Mouse (Mus musculus): ENCODE results near the gene Rbak. TPM values are rescaled to one million over a fixed set of nuclear protein-coding genes. Genes with fewer than 3 reads are reported as not detected.
A peak's percentile ranks its signal among the peaks of the same experiment; 100 is the strongest.
"Not testable (repeated sequence)": the region's sequence is repeated elsewhere in the genome, so short reads cannot be mapped to it uniquely, and the experiment has no call there.

Gene Rbak
- polyA plus RNA-seq (2015; fragmentation: Nextera tagmentation; extraction: Ambion mirVana) = 12.8 and 16.8 TPM in 2 replicates

GRCm38 (mm10) chr5:143180255-143181076, at the start of gene Rbak, which contains the start of gene Spdye4b:
Rbak (minus strand) TSS chr5:143180775.
Spdye4b (plus strand) TSS chr5:143181017.
- Histone ChIP-seq H3K9ac (peak within 1 kb of the TSS; percentile 84), H3K4me1 (peaks cover 11% of the 10 kb centered on the region), H3K9me3 (replicated peaks) (peaks cover 5% of the 10 kb centered on the region; the same call in 1 of the 2 replicates), H3K27ac (peak within 1 kb of the TSS; percentile 91), H3K4me3 (replicated peaks) (peak within 1 kb of the TSS; percentile 68), H3K27me3 (no peaks in the 10 kb centered on the region), H3K36me3 (peaks cover 35% of the 10 kb centered on the region), H3K4me2 (peak within 1 kb of the TSS; percentile 77)
- peak; percentile 96 for ATAC-seq (replicated peaks; ENCODE audit: low FRiP score)
- WGBS = under 1% methylated on average over 58 of the region's 58 CpGs

- H3K27me3 ChIP-seq = no peaks in the 10 kb centered on the region
- H3K4me1 ChIP-seq = no peaks in the 10 kb centered on the region
- no peak within 1 kb of the TSS for H3K9ac ChIP-seq
- 87% methylated on average over 3 of the region's 3 CpGs for WGBS
- H3K27ac ChIP-seq = no peak within 1 kb of the TSS
- no peak within 1 kb of the TSS for H3K4me3 ChIP-seq (replicated peaks)
- ATAC-seq (replicated peaks; ENCODE audit: low FRiP score) = no peak
- H3K4me2 ChIP-seq = no peak within 1 kb of the TSS
- no peaks in the 10 kb centered on the region for H3K36me3 ChIP-seq
- H3K9me3 ChIP-seq (replicated peaks) = no peaks in the 10 kb centered on the region; the same call in 1 of the 2 replicates
These were observed 46.2 kb upstream of the Rbak start, which contains the start of gene Spdye4a for GRCm38 (mm10) chr5:143226790-143227189. Spdye4a (minus strand) TSS chr5:143226890.

GRCm38 (mm10) chr5:143222287-143222686, 41.7 kb upstream of the Rbak start:
- Histone ChIP-seq H3K9ac (no peak overlapping the region), H3K27me3 (no peaks in the 10 kb centered on the region), H3K36me3 (no peaks in the 10 kb centered on the region), H3K4me3 (replicated peaks) (no peak overlapping the region), H3K9me3 (replicated peaks) (no peaks in the 10 kb centered on the region), H3K4me2 (no peak overlapping the region), H3K27ac (no peak overlapping the region), H3K4me1 (no peaks in the 10 kb centered on the region)
- no peak for ATAC-seq (replicated peaks; ENCODE audit: low FRiP score)
- 72% methylated on average over 1 of the region's 1 CpGs for WGBS

DNA sequence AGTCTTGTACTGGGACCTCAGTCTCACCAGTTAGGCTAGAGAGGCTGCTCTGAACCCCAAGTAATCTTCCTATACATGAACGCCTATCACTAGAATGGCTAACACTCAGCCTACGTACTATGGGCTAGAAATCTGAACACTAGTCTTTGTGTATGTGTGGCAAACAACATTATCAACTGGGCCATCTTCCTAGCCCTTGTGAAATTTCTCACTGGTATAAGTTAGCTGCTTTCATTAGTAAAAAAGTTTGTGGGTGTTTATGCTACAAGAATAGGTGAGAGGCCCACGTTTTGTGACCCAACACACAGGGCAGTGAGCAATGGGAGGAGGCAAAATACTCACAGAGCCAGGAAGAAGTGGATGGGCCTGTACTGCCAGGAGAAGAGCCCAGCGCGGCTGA, 40.4 kb upstream of the Rbak start:
- Histone ChIP-seq H3K9me3 (replicated peaks) (no peaks in the 10 kb centered on the region), H3K4me1 (no peaks in the 10 kb centered on the region), H3K36me3 (no peaks in the 10 kb centered on the region), H3K4me2 (no peak overlapping the region), H3K4me3 (replicated peaks) (no peak overlapping the region), H3K27me3 (no peaks in the 10 kb centered on the region), H3K9ac (no peak overlapping the region), H3K27ac (no peak overlapping the region)
- 78% methylated on average over 5 of the region's 5 CpGs for WGBS
- ATAC-seq (replicated peaks; ENCODE audit: low FRiP score) = no peak

- H3K4me2 ChIP-seq = no peak overlapping the region
- H3K9ac ChIP-seq = no peak overlapping the region
- ATAC-seq (replicated peaks; ENCODE audit: low FRiP score) = no peak
- H3K36me3 ChIP-seq = no peaks in the 10 kb centered on the region
- H3K4me1 ChIP-seq = no peaks in the 10 kb centered on the region
- no peak overlapping the region for H3K27ac ChIP-seq
- H3K9me3 ChIP-seq (replicated peaks) = peaks cover under 1% of the 10 kb centered on the region; the same call in 1 of the 2 replicates
- 51% methylated on average over 2 of the region's 2 CpGs for WGBS
- H3K27me3 ChIP-seq = no peaks in the 10 kb centered on the region
- no peak overlapping the region for H3K4me3 ChIP-seq (replicated peaks)
These were observed 33.3 kb upstream of the Rbak start for GRCm38 (mm10) chr5:143213832-143214231.

GRCm38 (mm10) chr5:143205015-143205414, 24.4 kb upstream of the Rbak start:
- Histone ChIP-seq H3K27me3 (no peaks in the 10 kb centered on the region), H3K9me3 (replicated peaks) (peaks cover 9% of the 10 kb centered on the region; the same call in 1 of the 2 replicates), H3K4me1 (no peaks in the 10 kb centered on the region), H3K27ac (no peak overlapping the region), H3K36me3 (no peaks in the 10 kb centered on the region), H3K4me3 (replicated peaks) (no peak overlapping the region), H3K9ac (no peak overlapping the region), H3K4me2 (no peak overlapping the region)
- WGBS = 74% methylated on average over 3 of the region's 3 CpGs
- ATAC-seq (replicated peaks; ENCODE audit: low FRiP score) = no peak

DNA sequence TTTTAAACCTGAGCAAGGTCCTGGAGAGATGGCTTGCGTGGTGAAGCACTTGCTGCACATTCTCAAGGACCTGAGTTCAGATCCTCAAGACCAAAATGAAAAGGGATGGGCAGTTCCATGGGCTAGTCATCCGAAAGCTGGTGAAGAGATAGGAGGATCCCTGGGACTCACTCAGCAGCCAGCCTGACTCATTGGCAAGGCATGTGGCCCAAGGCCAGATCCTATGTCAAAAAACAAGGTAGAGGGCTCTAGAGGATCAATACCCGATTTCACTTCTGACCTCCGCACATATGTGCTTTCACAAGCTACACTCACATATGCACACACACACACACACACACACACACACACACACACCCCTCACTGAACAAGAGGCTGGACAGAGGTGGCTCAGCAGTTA, 15.9 kb upstream of the Rbak start:
- Histone ChIP-seq H3K9me3 (replicated peaks) (no peaks in the 10 kb centered on the region), H3K4me1 (no peaks in the 10 kb centered on the region), H3K36me3 (no peaks in the 10 kb centered on the region), H3K4me3 (replicated peaks) (no peak overlapping the region), H3K27ac (no peak overlapping the region), H3K27me3 (no peaks in the 10 kb centered on the region), H3K9ac (no peak overlapping the region), H3K4me2 (no peak overlapping the region)
- no peak for ATAC-seq (replicated peaks; ENCODE audit: low FRiP score)
- 93% methylated on average over 4 of the region's 4 CpGs for WGBS

DNA sequence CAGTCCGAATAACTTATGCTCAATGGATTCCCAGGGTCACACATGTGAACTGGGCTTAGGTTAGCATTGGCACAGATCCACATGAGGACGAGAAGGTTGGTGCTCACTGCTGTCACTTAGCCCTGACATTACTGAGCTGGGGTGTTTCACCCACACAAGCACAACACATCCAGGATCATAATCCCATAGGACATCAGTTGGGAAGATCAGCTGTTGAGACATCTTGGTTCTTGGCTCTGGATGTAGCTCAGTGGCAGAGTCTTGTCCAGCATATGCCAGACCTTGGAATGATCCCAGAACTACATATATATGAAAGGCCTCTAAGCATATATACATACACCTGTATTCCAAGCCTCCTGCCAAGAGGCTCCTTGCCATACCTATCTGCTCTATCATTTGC, 14.6 kb upstream of the Rbak start:
- 71% methylated on average over 2 of the region's 2 CpGs for WGBS
- no peak overlapping the region for H3K4me2 ChIP-seq
- no peak overlapping the region for H3K4me3 ChIP-seq (replicated peaks)
- no peak overlapping the region for H3K9ac ChIP-seq
- no peaks in the 10 kb centered on the region for H3K4me1 ChIP-seq
- H3K27me3 ChIP-seq = no peaks in the 10 kb centered on the region
- H3K27ac ChIP-seq = no peak overlapping the region
- no peaks in the 10 kb centered on the region for H3K9me3 ChIP-seq (replicated peaks)
- ATAC-seq (replicated peaks; ENCODE audit: low FRiP score) = no peak
- no peaks in the 10 kb centered on the region for H3K36me3 ChIP-seq

DNA sequence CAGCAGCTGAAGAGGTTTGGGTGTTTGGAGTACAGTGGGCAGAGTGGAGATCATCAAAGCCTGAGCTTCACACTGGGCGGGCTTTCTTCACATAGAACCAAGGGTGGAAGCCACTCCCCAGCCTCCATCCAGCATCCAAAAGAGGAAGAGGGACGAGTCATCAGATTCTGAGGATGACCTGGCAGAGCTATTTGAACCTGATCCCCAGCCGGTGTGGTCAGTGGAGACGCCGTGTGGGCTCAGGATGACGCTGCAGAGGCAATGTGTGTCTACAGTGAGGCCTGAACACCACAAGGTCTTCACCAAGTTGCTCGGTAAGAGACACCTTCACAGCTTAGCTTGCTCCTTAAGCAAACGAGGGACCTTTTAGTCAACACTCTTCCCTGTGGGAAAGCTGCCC, 14.2 kb upstream of the Rbak start:
- H3K4me2 ChIP-seq; H3K27me3 ChIP-seq; H3K36me3 ChIP-seq; H3K4me3 ChIP-seq (replicated peaks); H3K9me3 ChIP-seq (replicated peaks); H3K9ac ChIP-seq; H3K4me1 ChIP-seq; H3K27ac ChIP-seq; ATAC-seq (replicated peaks; ENCODE audit: low FRiP score): not testable (repeated sequence)
- 63% methylated on average over 8 of the region's 8 CpGs for WGBS

DNA sequence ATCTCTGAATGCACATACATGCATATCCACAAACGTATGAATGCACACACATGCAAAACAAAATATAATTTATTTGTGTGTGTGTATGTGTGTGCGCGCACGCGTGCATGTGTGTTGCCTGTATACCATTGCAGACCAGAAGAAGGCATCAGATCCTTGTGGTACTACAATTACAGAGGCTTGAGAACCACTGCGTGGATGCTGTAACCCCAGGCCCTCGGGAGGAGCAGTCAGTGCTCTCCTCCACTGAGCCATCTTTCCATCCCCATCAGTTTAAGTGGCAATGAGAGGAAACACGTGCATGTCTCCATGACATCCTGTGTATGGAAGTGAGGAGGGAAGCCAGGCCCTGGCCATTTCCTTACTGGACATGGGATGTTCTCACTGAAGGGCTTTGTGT, 12.2 kb upstream of the Rbak start:
- ATAC-seq (replicated peaks; ENCODE audit: low FRiP score) = no peak
- H3K4me1 ChIP-seq = no peaks in the 10 kb centered on the region
- no peaks in the 10 kb centered on the region for H3K36me3 ChIP-seq
- H3K9ac ChIP-seq = no peak overlapping the region
- WGBS = 87% methylated on average over 8 of the region's 8 CpGs
- H3K4me2 ChIP-seq = no peak overlapping the region
- no peaks in the 10 kb centered on the region for H3K27me3 ChIP-seq
- H3K27ac ChIP-seq = no peak overlapping the region
- no peaks in the 10 kb centered on the region for H3K9me3 ChIP-seq (replicated peaks)
- no peak overlapping the region for H3K4me3 ChIP-seq (replicated peaks)

GRCm38 (mm10) chr5:143188014-143188413, 7.4 kb upstream of the Rbak start:
- H3K9ac ChIP-seq; H3K4me3 ChIP-seq (replicated peaks); H3K36me3 ChIP-seq; H3K27ac ChIP-seq; H3K9me3 ChIP-seq (replicated peaks); H3K27me3 ChIP-seq; H3K4me1 ChIP-seq; H3K4me2 ChIP-seq; ATAC-seq (replicated peaks; ENCODE audit: low FRiP score): not testable (repeated sequence)
- WGBS = 75% methylated on average over 1 of the region's 1 CpGs

DNA sequence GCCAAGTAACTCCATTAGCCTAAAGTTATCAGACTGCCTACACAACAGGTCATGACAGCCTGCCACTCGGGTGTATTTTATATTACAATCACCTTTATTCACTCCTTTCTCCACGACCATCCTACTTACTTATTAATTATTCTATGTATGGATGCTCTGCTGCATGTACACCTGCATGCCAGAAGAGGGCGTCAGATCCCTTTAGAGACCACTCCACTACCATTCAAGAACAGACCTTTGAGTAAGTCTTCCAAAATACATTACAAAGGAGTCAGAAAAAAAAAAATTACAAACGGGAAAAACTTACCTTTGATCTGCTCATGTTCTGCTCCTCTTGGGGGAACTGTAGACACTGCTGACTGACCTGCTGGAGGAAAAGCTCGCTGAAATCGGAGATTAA, 1.4 kb downstream of the Rbak start:
- peak overlapping the region; percentile 68; the same call in 1 of the 2 replicates for H3K4me3 ChIP-seq (replicated peaks)
- H3K36me3 ChIP-seq = peaks cover 48% of the 10 kb centered on the region
- no peak overlapping the region for H3K27ac ChIP-seq

More for the DNA sequence above, 1.4 kb downstream of the Rbak start:
- Histone ChIP-seq H3K4me2 (peak overlapping the region; percentile 77), H3K9me3 (replicated peaks) (peaks cover 5% of the 10 kb centered on the region; the same call in 1 of the 2 replicates), H3K27me3 (no peaks in the 10 kb centered on the region), H3K9ac (0 out of 2 replicates have a peak overlapping the region, but pooled peaks have one; percentile 84), H3K4me1 (peaks cover 11% of the 10 kb centered on the region)
- no peak for ATAC-seq (replicated peaks; ENCODE audit: low FRiP score)
- 38% methylated on average over 6 of the region's 6 CpGs for WGBS

All from kidney, embryonic 15.5 days (tissue).